Mouse (Mus musculus) common myeloid progenitor, adult 5-6 weeks (primary cell): Measurements from ENCODE around the gene Syt13. TPM values are rescaled to one million over a fixed set of nuclear protein-coding genes. Genes with fewer than 3 reads are reported as not detected.
A peak's percentile ranks its signal among the peaks of the same experiment; 100 is the strongest.

Experiments
- ATAC-seq: replicated peaks from 2 replicates; pipeline ENCODE4 v1.8.0; 2016; ENCODE audit warnings: low read depth, mild to moderate bottlenecking, moderate TSS enrichment, inconsistent platforms; ENCODE audit not compliant: poor library complexity, severe bottlenecking
- total RNA-seq: library from RNA; stranded (forward); fragments of 200-1000, 187-1606 nt; gene quantifications from 2 replicates; pipeline ENCODE4 v1.2.3, GENCODE M21; 2017

The Syt13 gene
- total RNA-seq, 1 experiment from 2014 or later: not detected

- peak; percentile 89 for ATAC-seq
These were observed 39.7 kb downstream of the Syt13 start for GRCm38 (mm10) chr2:92954404-92955114.

GRCm38 (mm10) chr2:92956943-92957342 lies 42.0 kb downstream of the Syt13 start:
- no peak for ATAC-seq

- ATAC-seq: no peak
These were observed 43.7 kb downstream of the Syt13 start for GRCm38 (mm10) chr2:92958640-92959039.

GRCm38 (mm10) chr2:92964345-92964744 lies 49.4 kb downstream of the Syt13 start:
- 0 out of 2 replicates have a peak, but pooled peaks have one; percentile 39 for ATAC-seq

DNA sequence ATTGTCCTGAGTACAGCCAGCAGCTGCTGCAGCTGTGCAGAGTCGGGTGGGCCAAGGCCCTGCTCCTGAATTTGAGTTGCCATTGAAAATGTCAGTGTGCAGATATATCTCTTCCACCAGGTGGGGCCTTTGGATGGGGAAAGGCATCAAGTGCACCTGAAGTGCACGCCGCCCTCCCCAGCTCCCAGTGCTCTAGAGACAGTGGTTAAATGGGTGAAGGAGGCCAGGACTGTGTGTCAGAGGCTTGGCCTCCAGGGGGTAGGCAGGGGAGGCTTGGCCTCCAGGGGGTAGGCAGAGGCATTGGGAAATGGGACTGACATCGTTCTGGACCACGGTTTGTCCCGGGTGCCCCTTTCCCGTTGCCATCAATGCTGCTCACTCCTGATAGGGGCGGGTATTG lies 51.4 kb downstream of the Syt13 start:
- no peak for ATAC-seq

GRCm38 (mm10) chr2:92967032-92967838 lies 52.3 kb downstream of the Syt13 start:
- ATAC-seq: no peak

DNA sequence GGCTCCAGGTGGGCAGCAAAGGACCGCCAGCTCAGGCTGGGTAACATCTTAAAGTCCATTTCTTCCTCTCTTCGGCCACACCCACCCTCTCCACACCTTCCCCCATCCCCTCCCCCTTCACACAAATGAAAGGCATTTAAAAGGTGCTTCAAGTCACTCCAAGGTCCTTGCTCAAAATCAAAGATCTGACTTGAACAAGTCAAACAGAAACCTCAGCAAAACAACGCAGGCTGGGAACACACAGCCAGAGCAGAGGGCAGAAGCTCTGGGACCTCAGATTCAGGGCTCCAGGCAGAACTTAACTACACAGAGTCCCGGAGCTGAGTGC lies 52.9 kb downstream of the Syt13 start:
- ATAC-seq: no peak

- peak; percentile 55 for ATAC-seq
These were observed 56.2 kb downstream of the Syt13 start for GRCm38 (mm10) chr2:92971069-92971468.

GRCm38 (mm10) chr2:92971536-92971935 lies 56.6 kb downstream of the Syt13 start:
- ATAC-seq: no peak

GRCm38 (mm10) chr2:92972071-92972470 lies 57.2 kb downstream of the Syt13 start:
- ATAC-seq: no peak

DNA sequence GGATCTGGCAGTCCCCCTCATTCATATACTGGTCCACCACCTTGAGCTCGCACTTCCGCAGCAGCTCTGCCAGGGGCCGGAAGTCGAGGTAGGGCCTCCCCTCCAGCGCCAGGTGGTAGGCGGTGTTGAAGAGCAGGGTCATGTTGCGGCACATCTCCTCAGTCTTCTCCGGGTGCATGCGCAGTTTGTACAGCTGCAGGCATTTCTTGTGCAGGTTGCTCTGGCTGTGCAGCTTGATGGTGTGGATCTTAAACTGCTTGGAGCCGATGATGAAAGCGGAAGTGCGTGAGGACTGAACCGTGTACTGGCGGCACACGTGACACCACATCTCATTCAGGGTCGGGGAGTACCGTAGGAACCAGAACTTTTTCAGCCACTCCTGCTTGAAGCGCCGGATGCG lies 58.7 kb downstream of the Syt13 start:
- ATAC-seq: no peak

DNA sequence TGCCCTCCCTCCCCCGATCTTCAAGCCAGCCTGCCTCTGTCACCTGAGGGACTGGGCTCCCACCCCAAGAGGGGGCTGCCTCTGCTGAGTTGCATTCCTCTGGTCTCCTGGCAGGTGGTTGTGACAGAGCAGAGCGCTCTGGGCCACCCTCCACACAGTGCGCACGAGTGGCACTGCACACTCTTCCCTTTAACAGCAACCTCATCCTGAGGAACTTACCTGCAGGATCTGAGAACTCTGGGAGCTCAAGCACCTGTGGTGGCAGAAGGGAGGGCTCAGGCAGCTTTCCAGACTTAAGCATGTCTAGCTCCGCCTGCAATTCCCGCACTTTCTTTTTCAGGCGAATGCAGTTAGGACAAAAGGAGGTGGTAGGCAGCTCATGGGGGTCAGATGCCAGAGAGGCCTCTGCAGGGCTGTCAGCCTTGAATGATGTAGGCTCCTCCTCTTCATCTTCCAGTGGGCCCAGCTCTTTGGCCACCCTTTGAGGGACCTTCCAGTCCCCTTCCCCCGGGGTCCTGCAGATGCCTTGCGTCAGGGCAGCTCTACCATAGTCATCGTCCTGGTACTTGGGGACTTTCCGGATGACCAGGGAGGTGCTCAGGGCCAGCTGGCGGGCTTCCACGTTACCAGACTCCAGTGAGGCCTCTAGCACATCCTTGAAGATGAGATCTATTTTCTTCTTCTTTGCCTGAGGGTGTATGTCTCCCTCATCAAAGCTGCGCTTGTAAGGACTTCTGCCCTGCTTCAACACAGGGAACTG lies 60.3 kb downstream of the Syt13 start:
- ATAC-seq: no peak

DNA sequence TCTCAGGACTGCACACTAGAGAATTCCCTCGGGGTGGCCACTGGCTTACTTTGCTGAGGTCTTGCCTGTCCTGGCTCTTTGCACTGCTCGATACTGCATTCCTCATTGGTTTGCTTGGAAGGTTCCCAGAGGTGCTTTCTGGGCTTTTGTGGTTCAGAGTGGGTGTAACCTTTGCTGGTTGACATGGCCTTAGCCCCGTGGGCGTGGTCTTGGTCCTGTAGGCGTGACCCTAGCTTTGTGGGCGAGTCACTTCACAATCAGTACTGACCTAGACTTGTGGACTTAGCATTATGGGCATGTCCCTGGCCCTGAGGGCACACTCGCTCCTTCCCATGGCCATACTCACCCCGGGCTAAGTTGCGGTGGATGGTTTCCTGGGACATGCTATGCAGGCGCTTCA lies 65.3 kb downstream of the Syt13 start:
- no peak for ATAC-seq

DNA sequence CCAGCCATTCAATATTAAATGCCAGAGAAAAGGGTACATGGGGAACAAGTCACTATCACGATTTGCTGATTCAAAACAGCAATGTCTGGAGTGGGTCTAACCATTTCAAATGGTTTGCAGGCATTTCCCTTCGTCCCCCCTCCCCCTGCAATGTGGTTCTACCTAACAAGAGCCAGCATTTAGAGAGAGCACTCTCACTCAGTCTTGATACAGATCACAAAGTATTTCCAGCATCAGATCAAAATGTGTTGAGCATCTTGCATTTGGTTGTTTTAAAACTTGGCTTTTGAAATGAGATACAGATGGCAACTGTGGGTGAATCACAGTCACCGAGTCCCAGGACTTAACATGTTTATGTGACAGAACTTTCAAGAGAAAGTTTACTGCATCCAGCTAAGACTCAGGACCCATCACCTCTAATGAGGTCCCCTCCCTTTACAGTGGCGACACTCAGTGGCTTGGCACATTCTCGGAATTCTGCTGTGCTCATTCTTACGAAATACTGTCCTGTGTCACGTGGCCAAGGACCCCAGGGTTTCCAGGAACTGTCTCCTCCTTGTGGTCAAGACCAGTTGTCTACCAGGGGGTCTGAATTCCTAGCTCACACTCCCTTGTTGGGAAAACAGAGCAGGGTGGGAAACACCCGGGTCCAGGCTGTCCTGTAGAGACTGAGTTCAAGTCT lies 67.8 kb downstream of the Syt13 start:
- ATAC-seq: no peak; the same call in none of the 2 replicates

DNA sequence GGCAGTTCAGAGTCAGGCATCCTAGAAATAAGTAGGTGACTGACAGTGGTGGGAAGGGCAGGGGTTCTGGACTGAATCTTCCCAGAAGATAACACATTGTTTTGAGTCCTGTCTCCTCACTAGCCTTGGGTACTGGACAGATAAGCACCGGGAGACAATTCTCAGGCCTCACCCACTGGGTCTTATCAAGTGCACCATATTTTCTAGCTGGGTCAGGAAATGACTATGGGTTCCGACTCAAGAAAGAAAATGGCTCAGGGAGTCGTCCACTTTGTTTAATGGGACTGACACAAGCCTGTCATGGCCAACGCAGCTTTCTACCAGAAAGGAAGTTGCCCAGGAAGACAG lies 68.3 kb downstream of the Syt13 start:
- peak; percentile 69 for ATAC-seq

- ATAC-seq: no peak
These were observed 69.6 kb downstream of the Syt13 start for GRCm38 (mm10) chr2:92984321-92985108.

DNA sequence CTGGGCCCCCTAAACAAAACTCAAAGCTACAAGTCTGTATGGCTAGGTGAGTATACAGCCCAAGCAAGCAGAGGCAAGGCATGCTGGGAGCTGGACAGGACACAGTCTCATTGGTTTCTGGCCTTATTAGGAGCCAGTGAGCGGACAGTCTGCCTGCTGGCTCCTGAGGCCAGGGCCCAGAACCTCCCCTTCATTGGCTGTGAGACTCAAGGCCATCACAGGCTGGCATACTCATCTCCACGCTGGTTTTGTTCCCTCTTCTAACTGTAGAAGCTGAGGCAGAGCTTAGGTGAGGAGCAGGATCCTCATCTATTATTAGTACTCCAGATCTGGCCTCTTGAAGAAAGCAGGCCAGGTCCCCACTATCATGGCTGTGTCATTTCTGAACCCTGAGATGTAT lies 70.3 kb downstream of the Syt13 start:
- no peak for ATAC-seq

DNA sequence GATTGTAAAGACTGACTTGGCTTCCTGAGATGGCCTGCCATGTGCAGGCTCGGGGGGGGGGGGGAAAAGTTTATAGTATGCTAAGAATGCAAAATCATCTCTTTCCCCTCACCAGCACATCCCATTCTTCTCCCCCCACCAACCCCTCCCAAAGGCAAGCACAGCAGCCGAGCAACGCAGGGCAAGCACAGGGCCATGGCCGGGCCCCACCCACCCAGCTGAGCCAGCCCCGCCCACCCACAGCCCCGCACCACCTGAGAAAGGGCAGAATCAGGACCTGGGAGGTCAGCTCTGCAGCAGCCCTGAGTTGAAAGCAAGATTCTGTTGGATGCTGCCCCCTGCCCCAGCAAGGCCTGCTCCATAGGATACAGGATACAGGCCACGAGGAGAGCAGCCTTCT lies 70.7 kb downstream of the Syt13 start:
- ATAC-seq: no peak

- ATAC-seq: no peak
These were observed 72.3 kb downstream of the Syt13 start for GRCm38 (mm10) chr2:92987108-92987618.
